Mouse (Mus musculus) forebrain, embryonic 14.5 days (tissue): Measurements from ENCODE around the gene Aco1. TPM values are rescaled to one million over a fixed set of nuclear protein-coding genes. Genes with fewer than 3 reads are reported as not detected.

ENCODE experiments used
- ATAC-seq: fragments of 200-750 bp; cut with Nextera tagmentation; 2 replicates; pipeline ENCODE4 v1.8.0; 2017; ENCODE audit warnings: mild to moderate bottlenecking, moderate library complexity
- DNase-seq: peaks from one replicate; pipeline ENCODE4 v3.0.0-alpha.2; 2015; ENCODE audit warnings: low spot score
- H3K27ac ChIP-seq: fragments of 300-500 bp; sonication (generic); 2 replicates; pipeline ENCODE4 v1.5.1; 2014; ENCODE audit warnings: low read depth, mild to moderate bottlenecking, control low read depth, low read length, moderate library complexity
- H3K27me3 ChIP-seq: fragments of 300-500 bp; sonication (generic); replicated peaks from 2 replicates; pipeline ENCODE4 v1.6.1; 2014; ENCODE audit warnings: low read length, control low read depth, mixed read lengths; ENCODE audit not compliant: control insufficient read depth, insufficient read depth
- H3K36me3 ChIP-seq: fragments of 300-500 bp; sonication (generic); 2 replicates; pipeline ENCODE4 v1.6.1; 2014; ENCODE audit warnings: low read length, control low read depth; ENCODE audit not compliant: control insufficient read depth, insufficient read depth
- H3K4me1 ChIP-seq: fragments of 300-500 bp; sonication (generic); 2 replicates; pipeline ENCODE4 v1.6.1; 2014; ENCODE audit warnings: antibody characterized with exemption, low read length, control low read depth; ENCODE audit not compliant: control insufficient read depth, insufficient read depth
- H3K4me2 ChIP-seq: fragments of 300-500 bp; sonication (generic); 2 replicates; pipeline ENCODE4 v1.6.1; 2014; ENCODE audit warnings: mild to moderate bottlenecking, control low read depth, low read length
- H3K4me3 ChIP-seq: fragments of 300-500 bp; sonication (generic); 2 replicates; pipeline ENCODE4 v1.5.1; 2014; ENCODE audit warnings: low read depth, low read length, control low read depth
- H3K9ac ChIP-seq: fragments of 300-500 bp; sonication (generic); 2 replicates; pipeline ENCODE4 v1.6.1; 2014; ENCODE audit warnings: mild to moderate bottlenecking, low read length, control low read depth, moderate library complexity
- H3K9me3 ChIP-seq: fragments of 300-500 bp; sonication (generic); replicated peaks from 2 replicates; pipeline ENCODE4 v1.6.1; 2016; ENCODE audit warnings: low read length, control low read depth, mixed read lengths; ENCODE audit not compliant: control insufficient read depth
- WGBS: fragments of 180-500 bp; shearing (Covaris S2); extraction: QIAGEN DNeasy Blood & Tissue Kit; methylation state at CpG from one replicate; pipeline ENCODE4 v1.1.7; 2014; 5-methylcytosine and 5-hydroxymethylcytosine counted together
- polyA plus RNA-seq: library from polyadenylated mRNA; unstranded; fragments of >200 nt; fragmentation: Nextera tagmentation; extraction: Ambion mirVana; gene quantifications from 2 replicates; pipeline ENCODE4 v1.2.1, GENCODE M21; 2014

The Aco1 gene
- polyA plus RNA-seq, 1 experiment from 2014 or later: 50.9 TPM

DNA sequence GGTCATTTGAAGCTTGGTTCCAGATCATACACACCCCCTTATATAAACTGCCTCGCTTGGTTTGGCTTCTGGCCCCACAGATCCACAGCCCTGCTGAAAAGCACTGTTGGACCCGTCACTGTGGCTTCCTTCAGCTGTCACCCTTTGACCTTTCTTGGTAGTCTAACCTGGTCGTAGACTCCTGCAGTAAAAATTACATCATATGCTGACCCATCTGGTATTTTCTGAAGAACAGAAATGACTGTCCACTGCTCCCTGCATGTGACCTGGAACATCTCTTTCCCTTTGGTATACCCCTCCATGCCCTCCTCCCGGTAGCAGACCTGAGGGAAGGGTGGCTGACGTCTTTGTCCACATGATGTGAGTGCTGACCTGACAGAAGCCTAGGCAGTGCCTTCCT, 41.6 kb downstream of the Aco1 start:
- peaks cover 87% of the 10 kb centered on the region for H3K36me3 ChIP-seq
- no peak overlapping the region for H3K4me2 ChIP-seq
- no peak overlapping the region for H3K4me3 ChIP-seq
- H3K27ac ChIP-seq: no peak overlapping the region
- no peak overlapping the region for H3K9ac ChIP-seq
- no peaks in the 10 kb centered on the region for H3K9me3 ChIP-seq
- H3K27me3 ChIP-seq: no peaks in the 10 kb centered on the region
- no peaks in the 10 kb centered on the region for H3K4me1 ChIP-seq
- ATAC-seq (no peak), DNase-seq (no peak)
- 92% methylated on average over 5 of the region's 5 CpGs for WGBS

DNA sequence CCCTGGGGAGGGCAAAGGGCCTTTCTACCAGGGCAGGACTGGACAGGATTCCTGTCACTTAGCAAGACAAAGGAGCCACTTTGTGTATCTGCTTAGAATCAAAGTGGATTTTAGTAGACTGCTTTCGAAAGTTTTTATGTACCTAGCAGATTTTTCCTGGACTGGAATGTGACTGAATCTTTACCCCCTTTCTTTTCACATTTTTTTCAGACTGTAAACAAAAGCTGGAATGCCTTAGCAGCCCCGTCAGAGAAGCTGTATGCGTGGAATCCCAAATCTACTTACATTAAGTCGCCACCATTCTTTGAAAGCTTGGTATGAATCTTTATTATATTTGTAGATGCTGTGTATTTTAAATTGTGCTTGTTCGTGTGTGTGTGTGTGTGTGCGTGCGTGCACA, 45.1 kb downstream of the Aco1 start:
- Histone ChIP-seq H3K36me3 (peaks cover 89% of the 10 kb centered on the region), H3K9ac (no peak overlapping the region), H3K4me1 (no peaks in the 10 kb centered on the region), H3K9me3 (no peaks in the 10 kb centered on the region), H3K4me2 (no peak overlapping the region), H3K4me3 (no peak overlapping the region), H3K27me3 (no peaks in the 10 kb centered on the region), H3K27ac (no peak overlapping the region)
- WGBS: 90% methylated on average over 7 of the region's 7 CpGs
- DNase-seq (no peak), ATAC-seq (no peak)

GRCm38 (mm10) chr4:40192246-40192645, 49.4 kb downstream of the Aco1 start:
- H3K4me1 ChIP-seq: no peaks in the 10 kb centered on the region
- no peak overlapping the region for H3K4me3 ChIP-seq
- WGBS: 68% methylated on average over 2 of the region's 2 CpGs
- H3K36me3 ChIP-seq: peaks cover 81% of the 10 kb centered on the region
- H3K27me3 ChIP-seq: no peaks in the 10 kb centered on the region
- H3K9me3 ChIP-seq: no peaks in the 10 kb centered on the region
- no peak for DNase-seq
- H3K9ac ChIP-seq: no peak overlapping the region
- H3K27ac ChIP-seq: no peak overlapping the region
- no peak overlapping the region for H3K4me2 ChIP-seq
- no peak for ATAC-seq

- ATAC-seq (no peak), DNase-seq (no peak)
- H3K27me3 ChIP-seq: no peaks in the 10 kb centered on the region
- peaks cover 79% of the 10 kb centered on the region for H3K36me3 ChIP-seq
- no peaks in the 10 kb centered on the region for H3K9me3 ChIP-seq
- H3K4me1 ChIP-seq: no peaks in the 10 kb centered on the region
- no peak overlapping the region for H3K4me2 ChIP-seq
- 62% methylated on average over 9 of the region's 9 CpGs for WGBS
- no peak overlapping the region for H3K9ac ChIP-seq
- no peak overlapping the region for H3K27ac ChIP-seq
- H3K4me3 ChIP-seq: no peak overlapping the region
These were observed 50.6 kb downstream of the Aco1 start for GRCm38 (mm10) chr4:40193461-40193860.

DNA sequence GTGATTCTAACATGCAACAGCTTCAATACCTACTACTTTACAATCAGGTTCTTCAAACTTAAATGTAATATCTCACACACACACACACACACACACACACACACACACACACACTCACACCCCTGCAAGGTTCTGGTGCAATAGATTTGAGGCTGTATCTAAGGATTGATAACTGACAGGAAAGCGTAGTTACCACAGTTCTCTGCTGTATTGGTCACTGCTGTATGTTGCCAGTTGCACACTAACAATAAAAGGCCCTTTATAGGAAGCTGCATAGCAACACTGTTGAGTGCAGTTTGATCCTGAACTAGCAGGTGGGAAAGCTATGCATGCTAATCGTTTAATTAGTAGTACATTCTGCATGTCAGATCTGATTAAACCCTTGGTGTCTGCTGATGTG, 52.5 kb downstream of the Aco1 start:
- WGBS: 88% methylated on average over 2 of the region's 2 CpGs
- Histone ChIP-seq H3K36me3 (peaks cover 74% of the 10 kb centered on the region), H3K4me2 (no peak overlapping the region), H3K27me3 (no peaks in the 10 kb centered on the region), H3K9ac (no peak overlapping the region), H3K4me1 (no peaks in the 10 kb centered on the region), H3K9me3 (no peaks in the 10 kb centered on the region), H3K4me3 (no peak overlapping the region), H3K27ac (no peak overlapping the region)
- ATAC-seq: no peak
- no peak for DNase-seq

- Histone ChIP-seq H3K4me3 (no peak overlapping the region), H3K9ac (no peak overlapping the region), H3K27me3 (no peaks in the 10 kb centered on the region), H3K9me3 (no peaks in the 10 kb centered on the region), H3K4me2 (no peak overlapping the region), H3K4me1 (no peaks in the 10 kb centered on the region), H3K36me3 (peaks cover 28% of the 10 kb centered on the region), H3K27ac (no peak overlapping the region)
- WGBS: 92% methylated on average over 6 of the region's 6 CpGs
- no peak for DNase-seq
- no peak for ATAC-seq
These were observed 59.3 kb downstream of the Aco1 start for GRCm38 (mm10) chr4:40202205-40202604.

DNA sequence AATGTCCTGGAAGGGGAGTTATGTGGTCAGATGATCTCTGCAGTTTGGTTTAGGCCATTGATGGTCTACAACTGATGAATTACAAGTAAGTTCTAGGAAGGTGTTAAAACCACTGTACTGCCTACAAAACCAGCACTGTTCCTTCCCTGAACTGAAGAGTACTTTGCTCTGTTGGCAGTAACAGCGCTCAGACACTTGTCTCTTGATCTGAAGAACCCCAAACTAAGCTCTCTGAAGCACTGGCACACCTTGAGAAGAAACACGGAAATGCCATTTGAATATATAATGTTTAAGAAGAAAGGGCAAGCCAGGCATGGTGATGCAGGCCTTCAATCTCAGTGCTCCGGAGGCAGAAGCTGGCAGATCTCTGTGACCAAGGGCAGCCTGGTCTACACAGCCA, 61.5 kb downstream of the Aco1 start:
- Histone ChIP-seq H3K4me2 (no peak overlapping the region), H3K4me3 (no peak overlapping the region), H3K27me3 (no peaks in the 10 kb centered on the region), H3K4me1 (no peaks in the 10 kb centered on the region), H3K36me3 (peaks cover 11% of the 10 kb centered on the region; the same call in 1 of the 2 replicates), H3K9ac (no peak overlapping the region), H3K27ac (no peak overlapping the region), H3K9me3 (no peaks in the 10 kb centered on the region)
- 90% methylated on average over 3 of the region's 3 CpGs for WGBS
- no peak for ATAC-seq
- no peak for DNase-seq

DNA sequence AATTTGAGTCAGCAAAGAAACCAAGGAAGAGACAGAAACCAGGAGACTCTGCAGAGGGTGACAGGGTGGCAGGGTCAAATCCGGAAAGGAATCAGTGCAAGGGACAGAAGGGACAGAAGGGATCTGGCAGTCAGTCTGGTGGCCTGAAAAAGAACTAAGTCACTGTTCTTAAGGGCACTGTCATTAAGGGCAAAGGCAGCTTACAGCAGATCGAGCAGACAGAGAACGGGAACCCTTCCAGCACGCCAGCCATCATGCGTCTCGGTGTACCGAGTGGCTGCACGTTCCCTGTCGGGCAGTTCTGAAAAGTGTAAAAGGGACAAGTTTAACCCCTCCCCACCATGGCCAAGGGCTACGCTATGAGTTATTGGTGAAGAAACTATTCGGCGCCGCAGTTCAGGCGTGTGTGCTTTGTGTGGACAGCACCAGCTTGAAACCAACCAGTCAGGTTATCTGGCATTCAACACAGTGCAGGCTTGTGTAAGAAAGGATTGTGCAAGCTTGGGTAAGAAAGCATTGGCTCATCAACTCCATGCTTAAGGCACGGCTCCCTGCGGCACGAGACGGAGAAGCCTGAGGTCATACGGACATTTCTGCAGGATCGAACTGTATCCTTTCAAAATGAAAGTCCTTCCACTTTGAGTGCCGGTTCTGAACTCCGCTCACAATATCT, 62.5 kb downstream of the Aco1 start:
- WGBS: 92% methylated on average over 22 of the region's 22 CpGs

DNA sequence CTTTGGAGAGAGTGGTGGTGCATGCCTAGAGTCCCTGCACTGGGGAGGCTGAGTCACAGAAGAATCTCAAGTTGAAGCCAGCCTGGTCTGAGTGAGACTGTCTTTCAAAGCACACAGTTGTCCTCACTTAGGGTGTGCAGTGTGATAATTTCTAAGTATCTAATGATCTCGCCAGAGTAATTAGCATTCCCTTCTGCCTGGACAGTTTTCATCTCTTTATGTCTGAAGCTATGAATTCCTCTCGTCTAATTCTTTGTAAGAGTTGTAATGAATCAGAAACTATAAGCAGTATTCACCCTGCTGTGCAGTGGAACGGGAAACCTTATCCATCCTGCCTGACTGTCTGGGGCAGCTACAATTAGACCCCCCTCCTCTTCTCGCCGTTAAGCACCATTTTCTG, 64.8 kb downstream of the Aco1 start:
- Histone ChIP-seq H3K4me2 (no peak overlapping the region), H3K27ac (no peak overlapping the region; the same call in 1 of the 2 replicates), H3K36me3 (no peaks in the 10 kb centered on the region), H3K4me1 (no peaks in the 10 kb centered on the region), H3K9ac (no peak overlapping the region), H3K4me3 (no peak overlapping the region), H3K9me3 (no peaks in the 10 kb centered on the region), H3K27me3 (no peaks in the 10 kb centered on the region)
- WGBS: 14% methylated on average over 5 of the region's 5 CpGs
- ATAC-seq (no peak), DNase-seq (no peak)

More for the DNA sequence above, 62.5 kb downstream of the Aco1 start:
- no peak for DNase-seq
- no peak for ATAC-seq
- Histone ChIP-seq H3K9me3 (no peaks in the 10 kb centered on the region), H3K4me2 (no peak overlapping the region), H3K4me1 (no peaks in the 10 kb centered on the region), H3K27me3 (no peaks in the 10 kb centered on the region), H3K9ac (no peak overlapping the region), H3K4me3 (no peak overlapping the region), H3K27ac (no peak overlapping the region), H3K36me3 (peaks cover 4% of the 10 kb centered on the region; the same call in 1 of the 2 replicates)
